Mouse (Mus musculus) thymus, postnatal 36 days (tissue): ENCODE results near the gene Ranbp3.
"Not testable (repeated sequence)": the region's sequence is repeated elsewhere in the genome, so short reads cannot be mapped to it uniquely, and the experiment has no call there.

Experiments used
- DNase-seq, 2 experiments: peaks; one replicate each; pipeline ENCODE4 v3.0.0; 2022; ENCODE audit warnings: mixed read lengths in 2 of 2

Gene Ranbp3

DNA sequence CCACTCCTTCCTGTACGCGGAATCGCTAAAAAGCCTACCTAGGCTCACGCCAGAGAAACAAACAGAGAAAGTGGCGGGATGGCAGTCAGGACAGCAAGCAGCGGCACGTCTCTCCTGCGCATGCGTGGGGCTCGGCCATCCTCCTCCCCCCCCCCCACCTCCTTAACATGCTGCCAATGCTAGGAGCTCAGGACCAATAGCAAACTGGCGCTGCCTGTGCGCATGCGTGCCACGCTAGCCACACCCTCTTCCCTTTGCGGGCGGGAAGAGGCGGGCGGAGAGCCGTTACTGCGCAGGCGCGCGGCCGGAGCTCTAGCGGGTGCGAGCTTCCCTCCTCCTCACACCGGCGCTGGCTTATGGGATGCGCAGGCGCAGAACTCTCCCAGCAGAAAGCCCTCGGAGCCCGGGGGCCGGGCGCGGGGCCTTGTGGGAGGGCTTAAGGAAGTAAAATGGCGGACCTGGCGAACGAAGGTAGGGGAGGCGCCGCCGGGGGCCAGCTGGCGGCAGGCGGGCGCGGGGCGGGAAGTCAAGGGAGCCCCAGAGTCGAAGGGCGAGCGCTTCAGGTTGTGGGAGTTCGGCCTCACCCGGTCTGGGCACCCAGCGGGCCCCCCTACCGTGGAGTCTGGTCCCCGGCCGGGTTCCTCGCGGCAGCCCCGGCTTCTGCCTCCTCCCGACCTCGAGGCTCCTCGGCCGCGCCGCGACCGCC lies at the start of gene Ranbp3:
Ranbp3 (plus strand) TSS at position 354 of the 706 bp plus-strand sequence.
- DNase-seq = peak; percentile 99 to 100

DNA sequence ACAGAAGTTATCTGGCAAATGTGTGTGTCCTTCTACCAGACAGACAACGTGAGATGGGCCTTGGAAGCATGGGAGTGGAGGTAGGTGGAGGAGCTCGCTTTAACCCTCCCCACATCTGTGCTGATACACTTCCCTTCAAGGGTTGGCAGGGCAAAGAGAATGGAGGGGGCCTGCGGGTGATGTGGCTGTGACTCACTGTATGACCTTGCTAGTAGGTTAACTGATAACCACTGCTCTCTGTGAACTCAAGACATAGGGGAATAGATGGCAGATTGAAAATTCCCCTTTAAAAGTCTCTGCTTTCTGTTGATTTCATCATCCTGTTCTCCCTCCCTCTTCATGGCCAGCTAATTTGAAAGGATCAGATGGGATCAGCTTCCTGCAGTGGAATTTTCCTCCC lies 47.6 kb upstream of the Ranbp3 start:
- DNase-seq = no peak

DNA sequence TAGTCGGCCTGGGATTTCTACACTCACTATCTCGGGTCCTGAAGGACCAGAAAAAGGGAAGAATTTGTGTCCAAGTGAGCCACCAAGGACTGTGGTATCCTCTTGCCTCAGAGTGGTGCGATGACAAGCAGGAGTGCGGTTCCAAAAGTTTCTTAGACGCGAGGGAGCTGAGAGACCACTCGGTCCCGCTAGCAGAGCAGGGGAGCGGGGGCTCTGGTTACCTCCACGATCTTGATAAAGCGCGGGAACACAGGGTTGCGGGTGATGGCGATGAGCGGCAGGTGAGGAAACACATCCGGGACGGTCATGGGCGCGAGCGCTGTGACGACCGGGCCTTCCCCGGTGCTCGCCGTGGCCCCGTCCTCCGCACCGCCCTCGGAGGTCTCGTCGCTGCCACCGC lies 46.8 kb upstream of the Ranbp3 start:
- no peak for DNase-seq

DNA sequence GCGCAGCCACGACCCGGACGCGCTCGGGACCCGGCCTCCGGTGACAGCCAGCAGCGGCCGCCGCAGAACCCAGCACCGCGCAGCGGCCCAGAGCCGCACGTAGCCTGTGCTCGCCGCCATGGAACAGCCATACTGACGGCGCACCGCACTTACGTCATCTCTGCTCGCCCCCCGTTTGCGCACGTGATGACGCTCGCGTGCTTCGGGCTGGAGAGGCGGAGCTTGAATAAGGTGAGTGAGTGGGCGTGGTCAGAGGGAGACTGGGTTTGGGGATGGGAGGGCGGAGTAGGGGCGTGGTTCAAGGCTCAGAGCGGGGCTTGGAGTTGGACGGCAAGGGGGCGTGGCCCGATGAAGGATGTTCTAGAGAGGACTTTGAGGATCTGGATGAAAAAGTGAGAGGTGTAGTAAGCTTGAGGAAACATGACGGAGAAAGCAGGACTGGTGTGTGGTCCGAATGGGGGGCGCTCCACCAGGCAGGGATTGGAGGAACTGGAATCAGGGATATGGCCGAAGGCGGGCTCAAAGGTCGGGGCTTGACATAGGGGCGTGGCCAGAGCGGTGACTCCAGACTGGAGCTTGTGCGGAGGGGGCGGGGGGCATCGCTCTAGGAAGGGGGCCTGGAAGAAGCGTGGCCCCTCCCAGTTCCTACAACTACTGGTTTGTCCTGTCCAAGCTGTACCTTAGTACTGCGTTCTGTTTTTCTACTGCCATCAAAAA lies 46.2 kb upstream of the Ranbp3 start, which contains the start of gene Lonp1:
Lonp1 (minus strand) TSS at position 134 of the 717 bp plus-strand sequence.
- peak; percentile 94 to 95 for DNase-seq

DNA sequence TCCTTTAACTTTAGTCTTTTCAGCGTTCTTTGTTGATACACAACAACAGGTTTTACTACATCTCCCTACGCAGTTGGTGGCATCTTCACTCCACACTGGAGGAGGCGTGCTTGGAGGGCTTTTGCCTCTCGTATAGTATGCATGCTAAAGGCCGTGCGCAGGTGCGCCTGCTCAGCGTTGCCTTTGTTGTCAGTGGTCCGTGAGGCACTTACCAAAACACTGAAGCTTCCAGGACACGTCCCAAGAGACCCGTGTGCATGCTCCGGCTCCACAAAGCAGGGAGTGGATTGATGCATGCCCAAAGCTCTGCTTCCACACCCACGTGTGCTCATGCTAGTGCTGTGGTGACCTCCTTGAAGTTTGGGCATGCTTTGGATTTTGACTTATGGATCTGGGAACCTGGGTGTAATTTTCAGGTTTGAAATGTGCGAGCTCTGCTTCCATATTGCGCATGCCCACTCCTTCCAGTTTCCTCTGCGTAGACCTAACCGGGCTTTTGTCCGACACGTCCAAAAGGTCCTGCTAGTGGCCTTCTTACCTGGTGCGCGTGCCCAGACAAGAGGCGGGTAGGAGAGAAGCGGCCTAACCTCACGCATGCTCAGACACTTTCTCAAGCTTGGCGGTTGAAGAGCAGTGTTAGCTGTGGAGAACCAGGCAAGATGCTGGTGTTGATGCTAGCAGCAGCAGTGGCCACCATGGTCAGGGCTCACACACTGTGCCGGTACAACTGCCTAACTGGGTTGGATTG lies 45.4 kb upstream of the Ranbp3 start, which contains the start of gene Catsperd:
Catsperd (plus strand) TSS at position 614 of the 748 bp plus-strand sequence.
- peak in 1 of 2 experiments; percentile 25 for DNase-seq

DNA sequence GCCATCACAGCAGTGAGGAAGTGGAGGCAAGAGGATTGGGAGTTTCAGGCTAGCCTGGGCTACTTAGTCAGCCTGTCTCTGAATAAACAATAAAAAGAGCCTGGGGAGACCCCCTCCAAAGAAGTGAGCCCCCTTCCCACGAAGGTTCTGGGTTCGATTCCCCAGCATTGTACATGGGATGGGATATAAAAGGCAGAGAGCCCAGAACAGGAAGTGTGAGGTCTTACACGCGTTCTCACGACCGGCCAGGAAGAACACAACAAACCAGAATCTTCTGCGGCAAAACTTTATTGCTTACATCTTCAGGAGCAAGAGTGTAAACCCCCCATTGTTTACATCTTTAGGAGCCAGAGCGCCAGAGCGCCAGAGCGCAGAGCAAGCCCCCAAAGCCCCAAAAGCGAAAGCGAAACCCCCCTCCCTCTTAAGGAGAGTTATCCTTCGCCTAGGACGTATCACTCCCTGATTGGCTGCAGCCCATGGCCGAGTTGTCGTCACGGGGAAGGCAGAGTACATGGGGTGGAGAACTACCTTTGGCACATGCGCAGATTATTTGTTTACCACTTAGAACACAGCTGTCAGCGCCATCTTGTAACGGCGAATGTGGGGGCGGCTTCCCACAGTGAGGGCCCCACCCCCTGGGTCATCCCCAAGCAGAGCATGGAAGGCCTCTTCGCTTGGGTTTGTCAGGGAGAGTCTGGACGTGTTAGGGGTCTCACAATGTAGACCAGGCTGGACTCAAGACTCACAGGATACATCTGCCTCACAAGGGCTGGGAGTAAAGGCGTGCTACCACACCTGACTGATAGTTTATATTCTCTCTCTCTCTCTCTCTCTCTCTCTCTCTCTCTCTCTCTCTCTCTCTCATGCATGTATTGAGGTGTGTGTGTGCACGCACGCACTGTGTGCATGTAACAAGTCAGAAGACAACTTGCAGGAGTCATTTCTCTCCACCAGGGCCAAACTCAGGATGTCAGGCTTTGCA lies 43.0 kb upstream of the Ranbp3 start:
- not testable (repeated sequence) for DNase-seq

DNA sequence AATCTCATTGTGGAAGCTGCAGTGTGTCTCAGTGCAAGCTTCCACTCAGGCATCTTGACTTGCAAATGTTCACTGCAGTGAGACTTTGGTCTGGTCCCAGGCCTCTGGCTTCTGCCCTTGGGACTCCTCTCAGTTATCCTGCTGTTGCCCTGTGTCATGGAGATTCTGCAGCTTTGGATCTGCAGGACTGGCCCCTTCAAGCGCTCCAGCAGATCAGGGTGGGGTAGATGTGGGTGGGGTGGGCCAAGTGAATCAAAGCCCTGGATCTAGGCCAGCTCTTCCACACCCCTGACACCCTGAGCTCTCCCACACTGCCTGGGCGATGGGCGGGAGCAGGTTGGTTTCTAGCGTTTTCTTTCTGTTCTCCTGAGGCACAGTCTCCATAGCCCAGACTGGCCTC lies 41.3 kb upstream of the Ranbp3 start:
- DNase-seq = no peak

DNA sequence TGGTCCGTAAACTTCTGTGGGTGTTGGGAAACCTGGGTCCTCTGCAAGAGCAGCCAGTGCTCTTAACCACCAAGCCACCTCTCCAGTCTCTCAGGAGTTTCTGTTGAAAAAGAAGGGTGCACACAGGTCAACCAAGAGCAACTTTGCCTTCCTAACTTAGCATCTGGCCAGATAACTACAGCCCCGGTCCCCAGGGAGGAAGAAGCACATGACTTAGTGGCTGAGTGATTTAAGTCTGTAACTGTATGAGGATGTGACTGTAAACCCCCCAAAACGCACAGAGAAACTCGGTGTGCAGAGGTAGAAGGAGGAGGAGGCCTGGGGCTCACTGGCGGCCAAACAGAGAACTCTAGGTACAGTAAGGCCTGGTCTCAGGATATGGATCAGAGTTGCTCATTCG lies 39.1 kb upstream of the Ranbp3 start:
- DNase-seq = no peak

DNA sequence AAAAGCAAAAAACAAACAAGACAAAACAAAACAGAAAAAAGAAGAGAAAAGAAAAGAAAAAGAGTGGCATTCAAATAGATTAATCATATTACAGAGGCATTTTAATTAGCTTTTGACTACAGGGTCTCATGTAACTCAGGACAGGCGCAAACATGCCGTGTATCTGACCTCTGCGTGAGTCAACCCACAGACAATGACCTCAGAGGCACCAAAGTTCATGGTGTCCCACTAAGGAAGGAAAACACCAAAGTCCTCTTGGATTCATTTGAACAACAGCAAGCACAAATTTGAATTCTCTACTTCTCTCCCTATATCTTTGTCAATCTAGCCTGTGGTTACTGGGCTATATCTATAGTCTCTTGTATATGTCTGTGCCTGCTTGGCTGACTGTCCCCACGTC lies 29.9 kb upstream of the Ranbp3 start:
- DNase-seq = no peak

DNA sequence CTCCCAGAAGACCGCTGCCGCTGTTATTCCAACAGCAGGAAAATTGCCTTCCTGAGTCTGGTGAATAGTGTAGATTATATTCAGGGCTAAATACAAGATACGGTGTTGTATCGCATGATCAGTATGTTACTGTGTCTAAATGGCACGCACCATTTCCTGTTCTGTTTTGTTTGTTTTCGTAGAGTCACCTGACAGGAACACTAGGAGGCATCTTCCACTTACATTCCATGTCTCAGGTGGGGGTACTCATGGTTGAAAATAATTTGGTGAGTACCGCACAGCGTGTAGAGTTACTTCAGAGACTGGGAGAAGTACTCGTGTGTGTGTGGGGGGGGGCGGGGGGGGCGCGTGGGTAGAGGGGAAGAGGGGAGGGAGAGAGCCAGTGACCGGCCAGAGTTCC lies 25.5 kb upstream of the Ranbp3 start:
- DNase-seq = no peak

DNA sequence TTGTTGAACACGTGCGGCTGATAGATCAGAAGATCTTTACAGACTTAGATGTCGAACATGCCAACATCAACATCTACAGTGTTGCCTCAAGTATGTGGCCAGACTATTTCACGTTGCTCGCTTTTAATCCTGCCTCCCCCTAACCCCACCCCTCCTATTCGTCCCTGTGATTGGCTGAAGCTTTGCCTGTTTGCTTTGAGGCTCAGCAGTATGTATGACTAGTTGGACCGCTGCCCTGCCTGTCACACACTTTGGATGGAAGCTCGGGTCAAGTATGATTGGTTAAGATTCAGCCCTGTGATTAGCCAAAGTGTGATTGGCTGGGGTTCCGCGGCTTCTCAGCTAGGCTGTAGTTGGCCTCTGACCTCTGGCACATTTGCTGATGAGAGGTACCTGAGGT lies 21.3 kb upstream of the Ranbp3 start:
- no peak for DNase-seq

DNA sequence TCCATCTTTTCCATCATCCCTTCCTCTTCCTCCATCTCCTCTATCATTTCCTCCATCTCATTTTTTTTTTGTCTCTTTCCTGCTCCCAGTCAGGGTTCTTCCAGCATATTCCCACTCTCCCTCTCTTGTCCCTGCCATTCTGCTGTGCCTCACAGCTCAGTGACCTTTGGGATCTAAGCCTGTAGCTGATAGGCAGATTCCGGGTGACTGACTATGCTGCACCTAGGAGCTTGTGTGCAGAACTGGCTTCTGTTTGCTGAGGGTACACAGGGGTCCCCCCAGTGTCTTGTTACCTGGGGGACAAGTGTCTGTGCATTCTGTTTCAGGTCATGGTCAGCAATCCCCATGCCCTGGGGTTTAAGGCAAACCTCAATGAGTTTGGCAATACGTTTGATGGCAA lies 18.3 kb upstream of the Ranbp3 start:
- no peak for DNase-seq

DNA sequence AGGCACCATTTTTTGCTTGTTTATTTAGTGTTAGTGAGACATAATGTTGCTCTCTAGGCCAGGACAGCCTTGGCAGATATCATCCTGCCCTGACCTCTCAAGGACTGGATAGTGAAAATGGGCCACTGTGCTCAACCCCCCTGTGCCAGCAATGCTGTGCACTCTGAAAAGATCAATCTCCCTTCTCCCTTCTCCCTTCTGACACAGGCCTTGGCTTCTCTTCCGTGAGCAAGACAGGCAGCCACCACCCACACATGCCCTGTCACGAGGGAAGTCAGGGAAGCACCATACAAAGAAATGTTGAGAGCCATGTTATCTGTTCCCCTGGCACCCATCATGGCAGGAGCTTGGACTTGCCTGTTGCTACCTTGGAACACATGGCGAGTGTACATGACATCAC lies 17.8 kb upstream of the Ranbp3 start:
- DNase-seq = no peak

DNA sequence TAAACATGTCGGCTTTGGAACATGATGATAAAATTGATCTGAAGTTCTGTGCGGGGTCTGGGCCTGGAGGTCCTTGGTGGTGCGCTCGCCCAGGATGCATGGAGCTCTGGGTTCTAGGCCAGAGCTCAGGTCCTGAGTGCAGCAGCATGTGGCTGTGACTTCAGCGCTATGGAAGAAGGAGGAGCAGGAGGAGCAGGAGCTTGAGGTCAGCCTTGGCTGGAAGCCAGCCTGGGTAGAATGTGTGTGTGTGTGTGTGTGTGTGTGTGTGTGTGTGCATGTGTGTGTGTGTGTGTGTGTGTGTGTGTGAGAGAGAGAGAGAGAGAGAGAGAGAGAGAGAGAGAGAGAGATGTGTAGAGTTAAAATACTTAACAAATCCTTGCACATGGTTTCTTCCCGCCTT lies 16.9 kb upstream of the Ranbp3 start:
- DNase-seq = no peak

DNA sequence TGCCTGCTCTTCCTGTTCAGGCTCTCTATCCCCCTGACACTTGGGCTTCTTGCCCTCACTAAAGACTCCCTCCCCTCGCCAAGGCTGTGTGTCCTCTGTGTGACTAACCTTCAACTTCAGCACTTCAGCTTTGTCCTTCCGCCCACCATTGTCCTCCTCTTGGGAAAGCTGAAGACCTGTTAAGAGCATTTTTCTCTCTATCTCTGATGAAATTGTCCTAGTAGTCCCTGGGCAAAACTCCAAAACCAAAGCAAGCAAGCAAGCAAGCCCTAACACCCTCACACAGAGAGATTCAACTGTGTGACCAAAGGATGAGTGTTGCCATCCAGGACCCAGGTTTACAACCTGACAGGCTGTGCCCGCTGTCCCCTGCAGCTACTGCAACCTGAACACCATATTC lies 9.4 kb upstream of the Ranbp3 start:
- DNase-seq = no peak

DNA sequence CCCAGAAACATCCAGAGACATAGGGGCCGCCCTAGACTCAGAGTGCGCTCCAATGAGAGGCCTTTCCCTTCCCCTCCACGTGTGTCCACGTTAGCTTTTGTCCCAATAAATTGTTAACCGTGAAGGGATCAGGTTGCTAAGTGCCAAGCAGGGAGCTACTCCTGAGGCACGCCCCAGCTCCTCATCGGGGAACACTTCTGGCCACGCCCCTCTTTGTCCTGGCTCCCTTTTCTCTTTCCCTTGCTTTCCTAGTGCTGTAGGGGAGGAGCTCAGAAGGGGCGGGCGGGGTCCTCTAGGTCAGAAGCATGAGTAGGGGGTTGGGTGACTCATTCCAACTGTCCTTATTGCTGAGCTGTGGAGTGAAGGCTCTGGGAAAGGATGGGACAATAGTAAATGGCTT lies 8.8 kb upstream of the Ranbp3 start:
- DNase-seq = no peak

DNA sequence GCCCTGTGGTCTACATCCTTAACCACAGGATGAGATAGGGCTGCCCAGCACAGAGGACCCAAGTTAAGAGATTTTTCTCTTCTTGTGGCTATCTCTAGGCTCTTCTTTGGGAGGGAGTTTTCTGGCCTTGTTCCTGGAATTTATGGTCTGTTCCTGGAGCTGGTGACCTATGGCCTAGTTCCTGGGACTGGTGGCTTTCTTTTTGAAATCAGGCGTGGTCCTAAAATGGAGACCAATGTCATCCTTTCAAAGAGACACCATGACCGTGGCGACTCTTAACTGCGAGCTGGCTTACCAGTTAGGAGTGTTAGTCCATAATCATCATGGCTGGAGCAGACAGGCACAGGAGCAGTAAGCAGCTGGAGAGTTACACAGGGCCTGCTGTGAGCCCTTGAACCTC lies 6.7 kb upstream of the Ranbp3 start:
- no peak for DNase-seq

DNA sequence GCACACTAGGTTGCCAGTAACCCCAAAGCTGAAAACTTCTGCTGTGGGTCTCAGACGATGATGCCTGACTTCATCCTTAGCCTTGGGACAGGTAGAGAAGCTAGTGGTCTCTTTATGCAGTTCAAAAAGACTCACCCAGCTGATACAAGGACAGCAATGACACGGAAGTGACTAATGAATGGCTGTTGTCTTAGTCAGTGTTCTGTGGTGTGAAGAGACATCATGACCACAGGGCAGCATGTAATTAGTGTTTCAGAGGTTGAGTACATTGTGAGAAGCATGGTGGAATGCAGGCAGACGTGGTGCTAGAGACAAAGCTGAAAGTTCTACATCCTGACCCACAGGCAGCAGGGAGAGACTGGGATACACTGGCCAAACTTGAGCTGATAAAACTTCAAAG lies 5.5 kb upstream of the Ranbp3 start:
- no peak for DNase-seq

DNA sequence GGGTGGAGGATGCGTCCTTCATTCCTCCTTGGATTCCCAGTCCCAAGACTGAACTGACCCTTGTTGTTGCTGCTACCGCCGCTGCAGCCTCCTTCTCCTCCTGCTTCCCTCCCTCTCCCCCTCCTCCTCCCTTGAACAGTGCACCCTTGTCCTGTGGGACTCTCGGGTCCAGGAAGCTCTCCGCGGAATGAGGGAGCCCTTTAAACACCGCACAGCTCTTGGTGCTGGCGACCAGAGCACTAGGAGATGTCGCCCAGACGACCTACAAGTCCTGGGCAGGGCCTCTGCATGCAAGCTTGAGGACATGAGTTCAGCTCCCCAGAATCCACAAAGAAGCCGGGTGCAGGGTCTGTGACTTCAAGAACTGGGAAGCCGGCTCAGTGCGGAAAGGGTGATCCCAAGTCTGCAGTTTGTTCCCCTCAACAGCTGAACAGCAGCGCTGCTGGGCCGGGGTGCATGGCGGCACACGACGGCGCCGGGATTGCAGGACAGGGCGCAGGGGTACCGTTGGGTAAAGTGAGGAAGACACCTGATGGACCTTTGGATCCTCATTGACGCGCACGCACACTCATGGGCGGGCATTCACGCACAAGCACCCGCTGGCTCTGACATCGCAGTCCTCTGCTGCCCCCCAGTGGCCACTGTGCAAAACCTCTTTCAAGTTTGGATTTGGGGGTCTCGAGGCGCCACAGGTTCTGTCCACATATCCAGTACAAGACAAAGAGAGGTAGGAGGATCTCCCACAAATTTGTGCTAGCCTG lies 4.5 kb upstream of the Ranbp3 start:
- DNase-seq = peak; percentile 80 to 83

DNA sequence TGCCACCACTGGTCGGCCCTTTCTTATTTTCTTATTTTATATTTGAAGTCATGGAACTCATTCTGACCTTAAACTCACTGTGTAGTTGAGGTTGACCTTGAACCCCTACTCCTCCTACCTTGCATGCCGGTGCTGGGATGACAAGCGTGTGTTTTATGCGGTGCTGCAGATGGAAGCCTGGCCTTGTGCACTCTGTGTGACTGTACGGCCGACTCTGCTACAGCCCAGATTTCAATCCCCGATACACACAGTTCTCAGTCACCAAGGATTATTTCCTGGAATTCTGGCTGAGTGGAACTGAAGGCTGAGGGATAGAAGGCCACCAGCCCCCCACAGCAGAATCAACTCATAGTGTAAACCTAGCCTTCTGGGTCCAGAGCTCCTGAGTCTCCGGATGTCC lies 3.3 kb upstream of the Ranbp3 start:
- DNase-seq = no peak

DNA sequence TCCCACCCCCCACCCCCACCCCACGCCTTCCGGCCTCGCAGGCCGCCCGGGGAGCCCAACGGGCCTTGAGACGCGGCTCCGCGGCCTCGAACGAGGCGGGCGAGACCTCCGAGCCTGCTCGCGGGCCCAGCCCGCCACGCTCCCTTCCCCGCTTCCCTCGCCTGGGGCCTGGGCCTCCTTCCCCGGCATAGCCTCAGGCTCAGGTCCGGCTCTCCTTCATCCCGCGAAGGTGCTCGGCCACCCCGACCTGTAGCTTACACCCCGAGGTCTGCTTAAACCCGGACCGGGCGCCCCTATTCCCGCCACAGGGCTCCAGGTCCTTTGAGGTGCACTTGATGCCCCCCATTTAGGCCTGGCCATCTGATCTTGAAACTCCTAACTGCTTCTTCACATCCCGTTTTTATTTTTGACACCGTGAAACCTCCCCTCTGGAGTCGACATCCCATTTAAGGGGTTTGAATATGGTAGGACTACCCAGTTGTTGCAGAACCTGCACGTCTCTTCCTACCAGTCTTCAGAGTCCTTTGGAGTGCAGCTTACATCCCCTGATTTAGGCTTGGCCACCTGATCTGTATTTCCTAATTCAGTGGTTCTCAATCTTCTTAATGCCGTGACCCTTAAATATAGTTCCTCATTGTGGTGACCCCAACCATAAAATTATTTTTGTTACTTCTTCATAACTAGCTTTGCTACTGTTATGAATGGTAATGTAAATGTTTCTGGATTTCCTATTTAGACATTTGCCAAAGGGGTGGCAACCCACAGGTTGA lies 738 bp downstream of the Ranbp3 start:
- DNase-seq = no peak
